ENCODE assay signal across 1 mouse cellular context in genomic region chr4:134094004-134094564, GRCm38 (mm10).
TF ChIP-seq lines count a peak whose summit lies in the region.

No protein-coding gene starts in this region.

TF ChIP-seq in CH12.LX, 34 proteins besides CTCF, POLR2A, EP300 and RAD21:
- peak; percentile 76 for TF ChIP-seq BHLHE40 (IDR thresholded peaks at IDR 0.05; ENCODE audit: low read depth, low read length)
- TF ChIP-seq JUN (IDR thresholded peaks at IDR 0.05; ENCODE audit: insufficient read depth, low read depth, low read length): no peak
- TF ChIP-seq JUND (conservative IDR thresholded peaks at IDR 0.05; ENCODE audit: low read depth, low read length): no peak
- TF ChIP-seq RCOR1 (conservative IDR thresholded peaks at IDR 0.05; ENCODE audit: low read depth, low read length): no peak
- TF ChIP-seq CHD2 (IDR thresholded peaks at IDR 0.05; ENCODE audit: low read length): no peak
- TF ChIP-seq MXI1 (IDR thresholded peaks at IDR 0.05; ENCODE audit: low read depth, low read length): peak; percentile 30; the same call in 1 of the 2 replicates
- no peak; the same call in 1 of the 2 replicates for TF ChIP-seq POLR2AphosphoS2 (IDR thresholded peaks at IDR 0.05; ENCODE audit: low read depth, low read length)
- TF ChIP-seq SIN3A (IDR thresholded peaks at IDR 0.05; ENCODE audit: low read length): no peak
- TF ChIP-seq TCF12 (IDR thresholded peaks at IDR 0.05; ENCODE audit: low read depth, low read length): peak; percentile 5; the same call in 1 of the 2 replicates
- TF ChIP-seq IRF4 (IDR thresholded peaks at IDR 0.05; ENCODE audit: low read depth, low read length): no peak
- no peak for TF ChIP-seq GABPA (IDR thresholded peaks at IDR 0.05; ENCODE audit: insufficient replicate concordance, low read depth, low read length)
- 0 out of 2 replicates have a peak, but pooled peaks have one; percentile 16 for TF ChIP-seq MEF2A (IDR thresholded peaks at IDR 0.05; ENCODE audit: borderline replicate concordance, low read depth, low read length)
- no peak for TF ChIP-seq ZKSCAN1 (IDR thresholded peaks at IDR 0.05; ENCODE audit: borderline replicate concordance, low read depth, low read length)
- no peak for TF ChIP-seq MAX (IDR thresholded peaks at IDR 0.05; ENCODE audit: low read length)
- TF ChIP-seq USF1 (IDR thresholded peaks at IDR 0.05; ENCODE audit: low read depth, low read length): no peak; the same call in 1 of the 2 replicates
- TF ChIP-seq PAX5 (IDR thresholded peaks at IDR 0.05; ENCODE audit: low read length): no peak
- no peak for TF ChIP-seq TBP (conservative IDR thresholded peaks at IDR 0.05; ENCODE audit: low read depth, low read length)
- no peak for TF ChIP-seq ELF1 (IDR thresholded peaks at IDR 0.05; ENCODE audit: low read depth, low read length)
- no peak for TF ChIP-seq MYC (IDR thresholded peaks at IDR 0.05; ENCODE audit: low read depth, low read length)
- TF ChIP-seq HCFC1 (IDR thresholded peaks at IDR 0.05; ENCODE audit: low read depth, low read length): no peak
